Mouse (Mus musculus): Measurements from ENCODE around the gene Cds2.
"Not testable (repeated sequence)": the region's sequence is repeated elsewhere in the genome, so short reads cannot be mapped to it uniquely, and the experiment has no call there.

The Cds2 gene

DNA sequence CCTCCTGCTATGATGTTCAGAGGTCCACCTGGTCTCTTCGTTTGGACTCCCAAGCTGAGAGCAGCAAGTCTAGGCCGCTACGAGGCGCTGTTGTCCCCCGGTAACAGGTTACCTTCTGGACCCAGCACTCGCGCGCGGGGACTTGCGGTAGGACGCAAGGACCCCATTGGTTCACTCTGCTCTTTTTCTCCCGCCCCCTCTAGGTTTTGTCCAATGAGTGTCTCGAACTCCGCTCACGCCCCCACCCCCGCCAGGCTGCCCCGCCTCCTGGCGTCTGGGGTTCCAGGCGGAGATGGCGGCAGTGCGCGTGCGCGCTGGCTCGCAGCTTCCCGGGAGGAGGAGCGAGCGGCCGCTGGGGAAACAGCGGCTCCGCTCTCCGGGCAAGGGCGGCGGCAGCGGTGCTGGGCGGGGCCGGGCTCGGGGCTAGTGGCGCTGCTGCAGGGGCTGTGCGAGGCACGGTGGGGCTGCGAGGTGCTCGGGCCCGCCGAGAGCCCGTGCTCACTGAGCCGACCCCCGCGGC, at the start of gene Cds2:
Gene Cds2, plus strand, starts transcription at position 270 of the 520 bp plus-strand sequence.
- peak; percentile 98 for DNase-seq (ENCODE audit: low read depth, low spot score)

- no peak for DNase-seq (ENCODE audit: low read depth, low spot score)
Measured at GRCm38 (mm10) chr2:132221611-132222073, 41.3 kb upstream of the Cds2 start.

DNA sequence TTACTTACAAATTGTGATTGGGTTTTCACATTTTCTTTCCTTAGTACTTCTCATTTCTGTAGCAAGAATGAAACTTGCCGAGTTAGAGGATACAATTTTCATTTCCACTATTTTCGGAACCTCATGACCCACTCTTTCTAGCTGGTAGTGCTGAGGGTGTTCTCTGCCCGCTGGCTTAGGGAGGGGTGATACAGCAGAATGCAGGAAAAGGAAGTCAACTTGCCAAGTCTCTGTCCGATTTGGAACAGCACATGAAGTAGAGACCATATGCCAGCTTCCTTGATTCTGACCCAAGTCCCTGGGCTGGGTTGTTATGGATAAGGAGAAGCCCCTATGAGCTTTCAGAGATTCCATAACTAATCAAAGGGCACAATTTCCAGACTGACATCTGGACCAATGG, 38.6 kb upstream of the Cds2 start:
- DNase-seq (ENCODE audit: low read depth, low spot score) = no peak

- DNase-seq (ENCODE audit: low read depth, low spot score) = no peak
Measured at GRCm38 (mm10) chr2:132232413-132232945, 30.5 kb upstream of the Cds2 start.

GRCm38 (mm10) chr2:132233985-132234765, 28.8 kb upstream of the Cds2 start:
- no peak for DNase-seq (ENCODE audit: low read depth, low spot score)

DNA sequence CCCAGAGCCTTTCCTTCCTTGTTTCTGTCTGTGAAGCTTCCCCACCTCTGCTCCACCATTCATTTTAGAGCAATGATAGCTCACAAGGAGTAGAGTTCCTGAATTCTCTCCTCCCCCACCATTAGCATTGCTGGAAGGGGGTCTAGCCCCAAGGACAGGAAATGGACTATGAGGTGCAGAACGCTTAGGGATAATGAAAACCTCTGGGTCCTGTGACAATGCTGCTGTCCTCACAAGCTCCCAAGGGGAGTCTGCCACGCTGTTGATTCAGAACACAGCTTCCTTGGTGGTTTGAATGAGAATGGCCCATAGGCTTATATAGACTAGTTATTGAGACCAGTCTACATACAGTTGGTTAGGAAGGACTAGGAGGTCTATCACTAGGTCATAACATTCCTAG, 27.7 kb upstream of the Cds2 start:
- DNase-seq (ENCODE audit: low read depth, low spot score) = no peak

DNA sequence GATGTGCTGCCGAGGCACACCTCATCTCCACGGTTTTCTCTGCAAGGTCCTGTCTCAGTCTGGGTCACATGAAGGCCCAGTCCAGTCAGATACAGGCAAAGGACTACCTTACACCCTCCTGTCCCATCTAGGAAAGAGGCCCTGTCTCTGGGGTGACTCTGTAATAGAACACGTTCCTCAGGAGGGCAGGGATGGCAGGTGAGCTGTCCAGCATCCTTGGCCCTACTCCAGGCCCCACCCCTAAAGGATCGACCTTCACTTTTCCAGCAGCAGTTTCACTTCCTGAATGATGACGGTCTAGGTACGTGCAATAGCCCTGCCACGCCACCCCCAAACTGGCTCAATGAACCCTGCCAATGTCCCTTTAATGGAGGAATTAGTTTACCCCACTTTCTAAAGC, 27.0 kb upstream of the Cds2 start:
- DNase-seq (ENCODE audit: low read depth, low spot score) = no peak

DNA sequence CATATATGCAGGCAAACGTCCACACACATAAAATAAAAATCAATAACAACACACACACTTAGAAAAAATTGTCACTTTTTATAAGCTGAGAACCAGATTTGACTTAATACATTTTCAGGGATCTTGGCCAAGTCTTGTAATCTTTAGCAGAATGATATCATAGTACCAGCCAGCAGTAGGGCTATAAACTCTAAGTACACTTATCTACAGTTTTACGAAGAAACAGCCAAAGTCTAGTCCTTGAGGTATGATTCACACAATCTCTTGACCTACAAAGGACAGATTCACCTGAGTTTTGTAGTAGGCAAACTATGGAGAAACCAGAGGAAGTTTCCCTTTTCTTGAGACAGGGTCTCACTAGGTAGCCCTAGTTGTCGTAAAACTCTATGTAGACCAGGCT, 23.5 kb upstream of the Cds2 start:
- DNase-seq (ENCODE audit: low read depth, low spot score) = not testable (repeated sequence)

DNA sequence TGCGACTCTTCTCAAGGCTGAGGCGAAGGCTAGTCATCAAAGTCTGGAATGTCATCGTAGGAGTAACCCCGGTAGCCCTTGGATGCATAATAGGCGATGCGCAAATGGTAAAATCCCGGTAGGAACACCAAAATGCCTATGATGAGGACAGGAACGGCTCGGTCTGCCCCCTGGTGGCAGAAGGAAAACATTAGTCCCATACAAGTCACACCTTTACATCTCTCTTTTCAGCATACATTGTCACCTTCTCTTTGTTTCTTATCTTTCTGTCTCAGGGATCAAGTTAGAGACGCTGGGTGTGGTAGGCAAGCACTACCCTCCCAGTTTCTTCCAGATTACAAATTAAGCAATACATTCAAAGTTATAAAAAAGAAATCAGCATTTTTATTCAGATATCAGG, 22.5 kb upstream of the Cds2 start:
- DNase-seq (ENCODE audit: low read depth, low spot score) = not testable (repeated sequence)

- DNase-seq (ENCODE audit: low read depth, low spot score) = no peak
Measured at GRCm38 (mm10) chr2:132243370-132243769, 19.6 kb upstream of the Cds2 start.

GRCm38 (mm10) chr2:132247539-132248313, 15.2 kb upstream of the Cds2 start, which contains the start of gene Tmem230:
Gene Tmem230 (minus strand): TSS chr2:132247807.
- DNase-seq (ENCODE audit: low read depth, low spot score) = peak; percentile 87

- DNase-seq (ENCODE audit: low read depth, low spot score) = no peak
Measured at GRCm38 (mm10) chr2:132251911-132252310, 11.0 kb upstream of the Cds2 start.

- DNase-seq (ENCODE audit: low read depth, low spot score) = peak; percentile 96
Measured at GRCm38 (mm10) chr2:132252542-132253528, 10.1 kb upstream of the Cds2 start, which contains the start of gene Pcna. Gene Pcna (minus strand): TSS chr2:132253314.

DNA sequence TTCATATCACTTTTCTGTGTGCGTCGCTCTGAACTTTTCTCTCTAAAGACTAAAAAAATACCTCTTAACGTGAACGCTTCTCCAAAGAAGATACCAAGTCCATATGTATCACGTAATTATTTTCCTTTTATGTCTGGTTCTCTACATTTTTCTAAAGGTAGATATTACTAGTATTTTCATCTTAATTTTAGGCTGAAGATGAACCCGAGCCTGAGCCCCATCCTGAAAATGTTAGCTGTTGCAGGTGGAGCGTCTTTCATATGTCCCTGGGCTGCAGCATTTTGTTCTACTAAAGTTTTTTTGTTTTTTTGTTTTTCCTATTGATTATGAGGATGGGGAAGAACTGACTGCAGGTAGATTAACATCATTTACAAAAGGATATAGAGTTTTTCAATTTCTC, 9.3 kb upstream of the Cds2 start:
- no peak for DNase-seq (ENCODE audit: low read depth, low spot score)

- no peak for DNase-seq (ENCODE audit: low read depth, low spot score)
Measured at GRCm38 (mm10) chr2:132257350-132258068, 5.4 kb upstream of the Cds2 start.

GRCm38 (mm10) chr2:132260601-132261000, 2.3 kb upstream of the Cds2 start:
- no peak for DNase-seq (ENCODE audit: low read depth, low spot score)

DNA sequence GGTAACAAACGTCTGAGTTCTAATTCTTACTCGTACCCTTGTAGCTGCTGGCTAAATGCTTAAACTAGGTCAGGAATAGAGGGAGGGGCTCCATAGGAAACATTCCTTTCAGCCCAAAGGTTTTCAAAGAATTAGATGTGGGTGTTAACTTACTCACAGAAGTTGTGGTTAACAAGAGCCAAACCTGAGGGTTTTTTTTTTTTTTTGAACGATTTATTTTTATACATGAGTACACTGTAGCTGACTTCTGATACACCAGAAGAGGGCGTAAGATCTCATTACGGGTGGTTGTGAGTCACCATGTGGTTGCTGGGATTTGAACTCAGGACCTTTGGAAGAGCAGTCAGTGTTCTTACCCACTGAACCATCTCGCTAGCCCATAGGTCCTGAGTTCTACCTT, 773 bp upstream of the Cds2 start:
- no peak for DNase-seq (ENCODE audit: low read depth, low spot score)

GRCm38 (mm10) chr2:132263421-132264265, 695 bp downstream of the Cds2 start:
- no peak for DNase-seq (ENCODE audit: low read depth, low spot score)

- DNase-seq (ENCODE audit: low read depth, low spot score) = no peak
Measured at GRCm38 (mm10) chr2:132264266-132264710, 1.3 kb downstream of the Cds2 start.
